Mouse (Mus musculus) kidney, postnatal 14 days (tissue): ENCODE measurements at regions not wholly inside any gene's neighbourhood (a gene's known extent, or its start where the extent isn't known, plus 50 kb on each side); places are given as distances from the start of the nearest gene placed in this dataset.

ENCODE experiments used
- DNase-seq: peaks from one replicate; pipeline ENCODE4 v3.0.0; 2022; ENCODE audit warnings: mixed read lengths

GRCm38 (mm10) chr8:109155489-109155888, 338.3 kb upstream of the Pmfbp1 start:
- peak; percentile 27 for DNase-seq

- DNase-seq, result peak; percentile 13
Observed at GRCm38 (mm10) chr8:109156016-109156415, 337.8 kb upstream of the Pmfbp1 start.

DNA sequence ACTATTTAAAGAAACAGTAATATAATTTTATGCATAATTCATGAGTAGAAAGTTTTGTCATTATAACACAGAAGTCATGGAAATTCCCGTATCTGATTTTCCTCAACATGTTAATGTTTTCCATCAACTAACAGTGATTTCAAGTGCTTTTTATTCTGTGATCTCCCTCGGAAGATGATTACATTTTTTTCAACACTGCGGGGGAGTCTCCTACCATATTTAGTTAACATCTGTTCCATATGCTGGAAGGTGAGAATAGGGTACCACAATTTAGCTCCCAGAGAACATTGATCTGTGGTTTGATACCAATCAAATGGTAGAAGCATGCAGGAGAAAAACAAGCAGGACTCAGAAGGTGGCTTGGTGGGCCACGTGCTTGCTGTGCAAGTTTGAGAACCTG, 321.1 kb upstream of the Pmfbp1 start:
- no peak for DNase-seq

DNA sequence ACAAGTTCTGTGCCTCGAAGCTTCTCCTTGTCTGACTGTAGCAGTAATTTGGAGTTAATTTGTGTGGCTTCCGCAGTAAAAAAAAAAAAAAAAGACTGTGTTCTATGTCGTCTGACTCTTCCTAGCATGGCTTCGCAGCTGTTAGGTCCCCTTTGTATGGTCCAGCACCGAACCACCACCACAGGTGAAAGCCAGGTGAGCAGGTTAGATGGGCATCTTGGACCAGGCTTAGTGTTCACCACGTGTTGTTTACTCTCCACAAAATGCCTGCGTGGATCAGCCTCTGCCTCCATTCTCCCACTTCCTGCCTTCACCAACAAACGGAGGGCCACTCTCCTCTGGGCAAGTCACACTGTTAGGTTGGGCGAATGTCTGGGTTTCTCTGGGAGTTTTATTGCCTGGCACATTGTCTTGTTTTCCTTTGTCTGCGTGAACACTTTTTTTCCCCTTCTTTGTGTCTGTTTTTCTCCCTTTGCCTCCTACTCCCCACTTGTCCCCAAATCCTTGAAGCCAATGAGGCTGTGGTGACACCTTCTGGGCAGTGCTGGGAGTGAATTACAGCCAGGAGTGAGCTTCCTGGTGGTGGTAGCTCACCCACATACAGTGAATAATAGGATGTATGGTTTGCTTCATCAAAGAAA, 308.1 kb upstream of the Pmfbp1 start:
- peak; percentile 71 for DNase-seq

DNA sequence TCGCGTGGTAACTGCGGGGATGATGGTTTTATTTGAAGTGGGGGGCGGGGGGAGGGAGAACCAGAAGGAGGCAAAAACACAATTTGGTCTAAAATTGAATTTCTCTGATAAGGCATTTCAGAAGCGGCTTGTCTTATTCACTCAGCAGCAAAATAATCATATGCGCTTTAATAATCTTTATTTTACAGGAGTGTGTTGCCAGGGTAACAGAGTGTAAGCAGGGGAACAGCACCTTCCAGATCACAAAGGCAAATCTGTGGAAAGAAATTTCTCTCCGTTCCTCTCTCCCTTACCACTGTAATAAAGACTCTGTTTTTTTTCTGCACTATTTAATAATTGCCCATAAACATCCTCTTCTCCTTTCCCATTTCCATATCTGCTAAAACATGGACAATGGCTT, 306.2 kb upstream of the Pmfbp1 start:
- DNase-seq, result no peak

DNA sequence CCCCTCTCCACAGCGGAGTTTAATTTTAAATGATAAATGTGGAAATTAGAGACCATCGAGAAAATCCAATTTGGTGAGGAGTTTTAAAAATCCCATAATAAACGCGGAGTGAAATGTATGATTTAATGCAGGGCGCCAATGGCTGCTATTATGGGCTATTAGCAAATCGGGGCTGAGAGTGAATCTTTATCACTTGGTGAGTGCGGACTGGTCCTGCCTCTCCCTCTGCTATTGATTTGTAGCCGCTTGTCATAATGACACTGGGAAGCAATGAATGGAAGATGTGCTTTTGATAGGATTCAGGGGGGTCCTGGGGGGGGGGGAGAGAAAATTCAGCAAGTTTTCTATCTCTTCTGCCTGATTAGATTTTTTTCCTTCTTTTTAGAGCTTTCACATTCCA, 279.6 kb upstream of the Pmfbp1 start:
- no peak for DNase-seq

DNA sequence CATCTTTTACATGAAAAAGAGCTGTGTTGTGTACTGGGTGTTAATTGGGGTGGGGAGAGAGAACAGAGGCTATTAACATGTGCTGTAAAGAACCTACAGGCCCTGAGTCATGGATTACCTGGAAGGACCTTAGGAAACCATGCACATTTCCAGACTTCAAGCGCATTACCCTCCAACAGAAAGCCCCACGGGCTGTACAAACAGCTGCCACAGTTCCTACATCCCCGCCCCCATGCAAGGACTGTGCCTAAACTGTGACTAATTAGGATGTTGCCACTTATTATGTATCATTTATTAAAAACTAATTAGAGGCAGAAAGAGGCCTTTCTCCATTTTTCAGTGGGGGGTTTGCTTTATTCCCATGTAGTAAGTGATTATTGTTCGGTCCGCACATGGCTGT, 277.5 kb upstream of the Pmfbp1 start:
- DNase-seq, result no peak

DNA sequence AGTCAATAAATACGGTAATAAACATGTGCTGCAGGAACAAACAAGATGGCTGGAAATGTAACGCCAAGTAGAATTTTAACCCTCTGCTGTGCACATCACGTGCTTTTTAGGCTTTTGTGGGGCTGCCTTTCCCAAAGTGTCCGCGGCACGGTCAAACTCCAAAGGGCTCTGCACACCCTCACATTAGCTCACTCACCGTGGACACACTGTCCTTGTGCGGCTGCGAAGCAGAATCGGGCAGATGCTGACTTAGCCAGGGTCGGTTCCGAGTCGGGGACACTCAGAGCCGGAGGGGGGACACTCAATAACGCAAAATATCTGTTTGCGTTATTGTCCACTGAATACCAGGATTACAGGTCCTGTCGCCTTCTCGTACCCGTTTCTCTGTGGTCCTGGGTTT, 276.5 kb upstream of the Pmfbp1 start:
- no peak for DNase-seq

DNA sequence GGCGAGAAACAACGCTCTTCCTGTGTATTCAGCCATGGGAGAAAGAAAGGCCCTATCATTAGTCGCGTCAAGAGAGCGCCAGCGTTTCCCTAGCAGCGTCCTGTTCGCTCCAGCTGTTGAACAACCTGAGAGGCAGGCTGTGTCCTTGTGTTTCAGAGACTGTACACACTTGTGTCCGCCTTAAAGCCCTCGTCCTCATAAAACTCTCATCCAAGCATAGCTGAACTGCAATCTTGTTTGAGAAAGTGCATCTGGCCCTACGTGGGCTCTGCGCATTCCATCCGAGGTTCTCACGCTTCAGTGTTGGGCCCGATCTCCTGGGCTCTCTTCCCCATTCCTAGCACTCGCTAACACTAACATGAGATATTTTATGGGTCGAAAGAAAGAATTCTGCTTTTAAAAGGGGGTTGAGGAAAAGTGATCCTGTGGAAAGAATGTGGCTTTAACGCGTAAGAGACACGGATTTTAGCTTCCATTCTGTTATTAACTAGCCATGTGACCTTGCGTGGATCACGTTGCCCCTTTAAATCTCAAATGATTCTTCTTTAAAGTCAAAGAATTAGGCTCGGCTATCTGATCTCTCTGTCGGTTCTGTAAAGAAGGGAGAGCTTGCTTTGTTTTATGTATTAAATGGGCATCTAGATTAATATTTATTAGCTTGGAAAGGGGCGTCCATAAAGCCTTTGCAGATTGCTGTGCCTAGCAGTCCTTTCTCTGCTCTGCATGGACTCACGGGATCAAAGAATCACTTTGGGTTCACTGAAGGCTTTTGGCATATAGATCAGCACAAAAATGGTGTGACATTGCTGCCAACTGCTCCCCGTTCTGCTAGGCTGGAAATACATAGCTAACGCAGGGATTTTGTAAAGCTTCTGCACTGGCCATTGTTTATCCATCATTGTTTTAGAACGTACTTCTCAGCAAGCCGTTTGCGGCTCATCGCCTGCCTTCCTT, 261.3 kb upstream of the Pmfbp1 start:
- peak; percentile 12 for DNase-seq

GRCm38 (mm10) chr8:109245526-109245925, 248.3 kb upstream of the Pmfbp1 start:
- DNase-seq, result no peak

- no peak for DNase-seq
Observed at GRCm38 (mm10) chr8:109247875-109248274, 246.0 kb upstream of the Pmfbp1 start.

DNA sequence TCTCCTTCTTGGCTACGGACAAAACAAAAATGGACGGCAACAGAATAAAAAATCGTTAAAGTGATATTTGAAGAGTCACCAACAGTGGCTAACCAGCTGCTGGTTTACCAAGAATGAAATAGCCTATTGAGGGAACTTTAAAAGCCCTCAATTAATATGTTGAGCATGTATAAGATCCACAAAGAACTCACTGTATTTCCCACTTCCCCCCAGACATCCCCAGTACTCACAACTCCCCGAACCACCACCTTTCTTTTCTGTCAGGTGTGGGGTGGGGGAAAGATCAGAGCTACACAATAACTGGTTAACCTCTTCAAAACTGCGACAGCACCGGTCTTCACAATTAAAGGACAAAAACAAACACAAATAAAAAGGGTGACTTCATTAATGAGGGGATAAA, 245.5 kb upstream of the Pmfbp1 start:
- no peak for DNase-seq

DNA sequence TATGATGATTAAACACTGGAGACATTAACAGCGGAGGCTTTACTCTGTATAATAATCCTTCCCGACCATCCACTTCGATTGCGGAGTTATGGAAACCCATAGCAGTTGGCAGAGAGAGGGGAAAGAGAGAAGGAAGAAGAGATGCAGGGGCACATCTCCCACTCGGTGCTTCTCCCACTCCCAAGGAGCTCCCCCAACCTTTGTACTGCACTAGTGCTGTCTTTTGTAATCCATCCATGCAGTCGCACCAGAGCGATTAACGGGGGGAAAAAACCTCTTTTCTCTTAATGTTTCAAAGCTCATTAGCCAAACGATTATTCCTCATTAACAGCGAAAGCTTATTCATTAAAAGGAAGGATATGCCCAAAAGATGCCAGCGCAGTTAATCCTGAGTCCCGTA, 244.6 kb upstream of the Pmfbp1 start:
- no peak for DNase-seq

DNA sequence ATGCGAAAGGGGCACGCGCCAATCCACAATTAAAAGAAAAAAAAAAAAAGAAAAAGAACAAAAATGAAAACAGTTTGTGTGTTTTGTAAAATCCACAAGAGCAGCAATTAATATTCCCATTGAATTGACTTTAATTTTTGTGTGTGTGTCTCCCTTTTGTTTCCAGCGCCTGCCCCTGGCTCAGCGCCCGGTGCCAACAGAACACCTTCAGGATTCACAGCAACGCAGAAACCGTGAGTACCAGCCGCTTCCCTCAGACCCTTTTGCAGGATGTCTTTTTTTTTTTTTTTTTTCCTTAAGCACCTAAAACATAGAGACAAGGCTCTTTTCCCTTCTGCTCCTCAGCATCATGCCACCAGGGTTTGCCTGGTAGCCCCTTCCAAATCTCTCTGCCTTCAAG, 244.1 kb upstream of the Pmfbp1 start:
- no peak for DNase-seq

GRCm38 (mm10) chr8:109250551-109250950, 243.3 kb upstream of the Pmfbp1 start:
- DNase-seq, result no peak

DNA sequence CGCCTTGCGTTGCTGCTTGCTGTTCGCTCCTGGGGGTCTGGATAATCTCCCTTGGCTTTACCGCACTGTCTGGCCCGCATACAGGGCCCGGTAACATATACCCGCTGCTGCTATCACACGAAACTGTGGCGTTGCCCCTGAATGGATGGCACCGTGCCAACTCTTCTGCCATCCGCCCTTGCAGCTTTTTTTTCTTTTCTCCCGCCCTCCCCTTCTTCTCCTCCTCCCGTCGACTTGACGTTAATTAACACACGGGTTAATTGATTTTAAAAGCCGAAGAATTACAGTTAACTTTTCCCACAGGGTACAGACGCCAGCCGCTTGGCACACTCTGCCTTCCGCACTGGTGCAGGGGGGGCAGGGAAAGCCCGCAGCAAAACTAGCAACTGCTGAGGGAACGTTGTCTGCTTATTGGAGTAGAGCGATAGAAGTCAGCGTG, 242.4 kb upstream of the Pmfbp1 start:
- DNase-seq, result peak; percentile 2

GRCm38 (mm10) chr8:109252404-109252803, 241.4 kb upstream of the Pmfbp1 start:
- DNase-seq, result no peak

DNA sequence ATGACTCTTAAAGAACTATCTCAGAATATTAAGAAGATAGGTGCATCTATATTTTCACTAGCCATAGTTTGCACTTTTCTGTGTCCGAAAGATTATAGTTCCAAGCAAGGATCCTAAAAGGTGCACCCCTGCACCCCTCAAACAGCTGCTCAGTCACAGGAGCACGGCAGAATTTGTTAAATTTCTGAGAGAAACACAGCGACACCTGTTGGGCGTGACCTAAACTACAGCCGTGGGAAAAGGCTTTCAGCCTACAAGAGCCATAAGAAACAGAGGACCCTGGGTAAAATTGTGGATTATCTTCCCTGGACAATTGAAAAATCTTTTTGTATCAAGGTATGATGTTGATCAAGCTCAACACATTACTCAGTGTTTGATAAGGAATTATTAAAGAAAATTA, 214.7 kb upstream of the Pmfbp1 start:
- DNase-seq, result peak; percentile 14

DNA sequence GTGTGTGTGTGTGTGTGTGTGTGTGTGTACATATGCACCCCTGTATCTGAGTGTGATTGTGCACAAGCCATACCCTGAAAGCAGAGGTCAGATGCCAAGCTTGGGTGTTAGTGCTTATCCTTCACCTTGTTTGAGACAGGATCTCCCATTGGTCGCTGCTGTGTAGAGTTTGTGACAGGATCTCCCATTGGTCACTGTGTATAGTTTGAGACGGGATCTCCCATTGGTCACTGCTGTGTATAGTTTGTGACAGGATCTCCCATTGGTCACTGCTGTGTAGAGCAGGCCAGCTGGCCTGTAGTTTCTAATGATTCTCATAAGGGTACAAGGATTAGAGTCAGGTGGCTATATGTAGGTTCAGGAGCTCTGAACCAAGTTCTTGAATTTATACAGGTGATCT, 213.3 kb upstream of the Pmfbp1 start:
- DNase-seq, result no peak

GRCm38 (mm10) chr8:109281598-109281997, 212.2 kb upstream of the Pmfbp1 start:
- DNase-seq, result no peak

DNA sequence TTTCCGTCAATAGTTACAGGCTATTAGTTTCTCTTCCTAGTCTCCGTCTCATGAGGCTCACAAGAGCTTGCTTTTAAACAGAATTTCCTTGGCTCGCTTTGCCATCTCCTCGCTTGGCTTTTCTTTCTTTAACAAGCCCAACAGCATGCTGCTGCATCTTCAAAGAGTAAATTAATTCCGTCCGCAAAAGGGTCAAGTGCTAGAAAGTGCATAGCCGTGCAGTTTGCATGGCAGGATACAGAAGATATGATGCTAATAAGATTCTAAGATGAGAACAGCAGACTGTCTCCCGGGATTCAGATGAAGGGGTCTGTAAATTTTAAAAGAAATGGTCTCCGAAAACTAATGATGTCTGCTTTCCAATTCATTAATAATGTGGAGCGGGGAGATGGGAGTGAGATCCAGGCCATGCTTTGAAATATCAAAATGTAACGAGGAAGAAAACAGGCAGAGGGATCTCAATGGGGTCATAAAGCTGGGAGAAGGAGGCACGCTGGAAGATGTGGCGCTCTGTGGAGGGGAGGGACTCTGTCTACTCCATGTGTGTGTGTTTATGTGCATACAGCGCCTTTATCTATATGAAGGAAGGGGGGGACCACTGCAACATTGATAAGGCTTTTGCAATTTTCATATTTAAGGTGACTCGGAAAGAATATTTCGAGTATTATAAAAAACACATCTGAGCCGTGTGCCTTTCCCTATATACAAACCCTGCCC, 183.0 kb upstream of the Pmfbp1 start:
- no peak for DNase-seq

GRCm38 (mm10) chr8:109311484-109312210, 182.2 kb upstream of the Pmfbp1 start:
- no peak for DNase-seq

- DNase-seq, result peak; percentile 2
Observed at GRCm38 (mm10) chr8:109312731-109313130, 181.1 kb upstream of the Pmfbp1 start.
